Mouse (Mus musculus): ENCODE measurements at regions not wholly inside any gene's neighbourhood (a gene's known extent, or its start where the extent isn't known, plus 50 kb on each side); places are given as distances from the start of the nearest gene placed in this dataset.

GRCm38 (mm10) chr15:84500214-84500613 is 53.3 kb upstream of the Shisal1 start:
- peak in 1 of 2 experiments; percentile 12 for DNase-seq (ENCODE audit: low spot score in 2 of 2)

- DNase-seq (ENCODE audit: low spot score in 2 of 2): no peak
These were observed 50.2 kb upstream of the Shisal1 start for GRCm38 (mm10) chr15:84497130-84497529.
